Mouse (Mus musculus) kidney, embryonic 14.5 days (tissue): ENCODE measurements around the gene Tcea2. TPM values are rescaled to one million over a fixed set of nuclear protein-coding genes. Genes with fewer than 3 reads are reported as not detected.
A peak's percentile ranks its signal among the peaks of the same experiment; 100 is the strongest.

Experiments used
- ATAC-seq: fragments of 200-750 bp; cut with Nextera tagmentation; 2 replicates; pipeline ENCODE4 v1.8.0; 2017; ENCODE audit warnings: moderate number of reproducible peaks, mild to moderate bottlenecking, moderate TSS enrichment, moderate library complexity; ENCODE audit not compliant: low FRiP score, low TSS enrichment
- H3K27ac ChIP-seq: fragments of 300-500 bp; sonication (generic); 2 replicates; pipeline ENCODE4 v1.5.1; 2014; ENCODE audit warnings: low read depth, mild to moderate bottlenecking, low read length, moderate library complexity, mixed read lengths
- H3K27me3 ChIP-seq: fragments of 300-500 bp; sonication (generic); 2 replicates; pipeline ENCODE4 v1.6.1; 2014; ENCODE audit warnings: mild to moderate bottlenecking, low read length; ENCODE audit not compliant: control insufficient read depth, insufficient read depth
- H3K36me3 ChIP-seq: fragments of 300-500 bp; sonication (generic); 2 replicates; pipeline ENCODE4 v1.6.1; 2014; ENCODE audit warnings: low read length, mixed read lengths; ENCODE audit not compliant: control insufficient read depth, insufficient read depth
- H3K4me1 ChIP-seq: fragments of 300-500 bp; sonication (generic); 2 replicates; pipeline ENCODE4 v1.6.1; 2014; ENCODE audit warnings: low read length, mixed read lengths; ENCODE audit not compliant: control insufficient read depth, insufficient read depth
- H3K4me2 ChIP-seq: fragments of 300-500 bp; sonication (generic); replicated peaks from 2 replicates; pipeline ENCODE4 v1.6.1; 2014; ENCODE audit warnings: low read depth, mild to moderate bottlenecking, low read length
- H3K4me3 ChIP-seq: fragments of 300-500 bp; sonication (generic); 2 replicates; pipeline ENCODE4 v1.5.1; 2014; ENCODE audit warnings: mild to moderate bottlenecking, low read length
- H3K9ac ChIP-seq: fragments of 300-500 bp; sonication (generic); 2 replicates; pipeline ENCODE4 v1.6.1; 2014; ENCODE audit warnings: low read depth, mild to moderate bottlenecking, low read length, moderate library complexity
- H3K9me3 ChIP-seq: fragments of 300-500 bp; sonication (generic); 2 replicates; pipeline ENCODE4 v1.6.1; 2016; ENCODE audit warnings: low read length; ENCODE audit not compliant: control insufficient read depth
- WGBS: fragments of 180-500 bp; shearing (Covaris S2); extraction: QIAGEN DNeasy Blood & Tissue Kit; methylation state at CpG from one replicate; pipeline ENCODE4 v1.1.7; 2014; 5-methylcytosine and 5-hydroxymethylcytosine counted together
- polyA plus RNA-seq: library from polyadenylated mRNA; unstranded; fragments of >200 nt; fragmentation: Nextera tagmentation; extraction: Ambion mirVana; gene quantifications from 2 replicates; pipeline ENCODE4 v1.2.1, GENCODE M21; 2014

Tcea2 gene
- polyA plus RNA-seq, 1 experiment from 2014 or later = 24.8 TPM

GRCm38 (mm10) chr2:181691571-181691970 is 11.5 kb downstream of the Tcea2 start:
- H3K4me3 ChIP-seq = no peak overlapping the region
- no peaks in the 10 kb centered on the region for H3K9me3 ChIP-seq
- H3K27ac ChIP-seq = no peak overlapping the region
- H3K27me3 ChIP-seq = no peaks in the 10 kb centered on the region
- WGBS = 90% methylated on average over 4 of the region's 4 CpGs
- peaks cover 32% of the 10 kb centered on the region for H3K36me3 ChIP-seq
- no peak overlapping the region for H3K9ac ChIP-seq
- no peak overlapping the region for H3K4me2 ChIP-seq
- H3K4me1 ChIP-seq = 0 out of 2 replicates have a peak, but pooled peaks cover 6% of the 10 kb centered on the region
- no peak for ATAC-seq

- Histone ChIP-seq H3K9me3 (no peaks in the 10 kb centered on the region), H3K4me1 (0 out of 2 replicates have a peak, but pooled peaks cover 6% of the 10 kb centered on the region), H3K27me3 (no peaks in the 10 kb centered on the region), H3K4me2 (peak overlapping the region; percentile 66), H3K36me3 (peaks cover 25% of the 10 kb centered on the region), H3K4me3 (peak overlapping the region; percentile 71; the same call in 1 of the 2 replicates), H3K27ac (no peak overlapping the region), H3K9ac (no peak overlapping the region)
- WGBS = 87% methylated on average over 3 of the region's 3 CpGs
- ATAC-seq = no peak
Measured at GRCm38 (mm10) chr2:181692304-181692703, 12.2 kb downstream of the Tcea2 start.

- H3K27me3 ChIP-seq = no peaks in the 10 kb centered on the region
- H3K36me3 ChIP-seq = peaks cover 15% of the 10 kb centered on the region
- peak; percentile 90 for ATAC-seq
- H3K9me3 ChIP-seq = no peaks in the 10 kb centered on the region
- H3K4me3 ChIP-seq = peak within 1 kb of the TSS; percentile 71
- peak within 1 kb of the TSS; percentile 66 for H3K4me2 ChIP-seq
- peak within 1 kb of the TSS; percentile 80 for H3K9ac ChIP-seq
- H3K4me1 ChIP-seq = 0 out of 2 replicates have a peak, but pooled peaks cover 6% of the 10 kb centered on the region
- under 1% methylated on average over 74 of the region's 75 CpGs for WGBS
- peak within 1 kb of the TSS; percentile 55 for H3K27ac ChIP-seq
Measured at GRCm38 (mm10) chr2:181693339-181694280, 13.5 kb downstream of the Tcea2 start, which contains the start of gene Rgs19. Rgs19 (minus strand) TSS chr2:181693977.

GRCm38 (mm10) chr2:181694581-181694980 is 14.5 kb downstream of the Tcea2 start:
- H3K4me3 ChIP-seq = no peak overlapping the region; the same call in 1 of the 2 replicates
- WGBS = 87% methylated on average over 3 of the region's 3 CpGs
- H3K36me3 ChIP-seq = peaks cover 5% of the 10 kb centered on the region; the same call in 1 of the 2 replicates
- no peaks in the 10 kb centered on the region for H3K27me3 ChIP-seq
- ATAC-seq = no peak
- peak overlapping the region; percentile 66 for H3K4me2 ChIP-seq
- no peak overlapping the region for H3K9ac ChIP-seq
- no peak overlapping the region for H3K27ac ChIP-seq
- 0 out of 2 replicates have a peak, but pooled peaks cover 6% of the 10 kb centered on the region for H3K4me1 ChIP-seq
- H3K9me3 ChIP-seq = no peaks in the 10 kb centered on the region

GRCm38 (mm10) chr2:181695776-181696175 is 15.7 kb downstream of the Tcea2 start:
- no peak overlapping the region for H3K4me2 ChIP-seq
- ATAC-seq = no peak
- 0 out of 2 replicates have a peak, but pooled peaks cover 6% of the 10 kb centered on the region for H3K4me1 ChIP-seq
- H3K27me3 ChIP-seq = no peaks in the 10 kb centered on the region
- H3K36me3 ChIP-seq = 0 out of 2 replicates have a peak, but pooled peaks cover 4% of the 10 kb centered on the region
- no peak overlapping the region for H3K27ac ChIP-seq
- 71% methylated on average over 1 of the region's 1 CpGs for WGBS
- H3K9me3 ChIP-seq = no peaks in the 10 kb centered on the region
- H3K9ac ChIP-seq = no peak overlapping the region
- H3K4me3 ChIP-seq = no peak overlapping the region

GRCm38 (mm10) chr2:181696801-181697420 is 16.8 kb downstream of the Tcea2 start:
- H3K27ac ChIP-seq = no peak overlapping the region
- H3K4me3 ChIP-seq = no peak overlapping the region
- no peaks in the 10 kb centered on the region for H3K36me3 ChIP-seq
- no peaks in the 10 kb centered on the region for H3K27me3 ChIP-seq
- no peak for ATAC-seq
- 74% methylated on average over 33 of the region's 33 CpGs for WGBS
- no peaks in the 10 kb centered on the region for H3K9me3 ChIP-seq
- no peak overlapping the region for H3K4me2 ChIP-seq
- H3K9ac ChIP-seq = no peak overlapping the region
- 0 out of 2 replicates have a peak, but pooled peaks cover 6% of the 10 kb centered on the region for H3K4me1 ChIP-seq

- Histone ChIP-seq H3K4me1 (no peaks in the 10 kb centered on the region), H3K27me3 (no peaks in the 10 kb centered on the region), H3K27ac (no peak within 1 kb of the TSS), H3K4me3 (no peak within 1 kb of the TSS), H3K9me3 (no peaks in the 10 kb centered on the region), H3K9ac (no peak within 1 kb of the TSS), H3K36me3 (no peaks in the 10 kb centered on the region), H3K4me2 (no peak within 1 kb of the TSS)
- no peak for ATAC-seq
- 50% methylated on average over 5 of the region's 5 CpGs for WGBS
Measured at GRCm38 (mm10) chr2:181698241-181698640, 18.1 kb downstream of the Tcea2 start, which contains the start of gene Lkaaear1. Lkaaear1 (minus strand) TSS chr2:181698442.

GRCm38 (mm10) chr2:181706668-181707067 is 26.6 kb downstream of the Tcea2 start:
- no peaks in the 10 kb centered on the region for H3K4me1 ChIP-seq
- H3K27ac ChIP-seq = no peak overlapping the region
- no peak for ATAC-seq
- 32% methylated on average over 4 of the region's 4 CpGs for WGBS
- H3K27me3 ChIP-seq = no peaks in the 10 kb centered on the region
- H3K9me3 ChIP-seq = no peaks in the 10 kb centered on the region
- H3K9ac ChIP-seq = no peak overlapping the region
- H3K4me3 ChIP-seq = no peak overlapping the region
- no peaks in the 10 kb centered on the region for H3K36me3 ChIP-seq
- H3K4me2 ChIP-seq = no peak overlapping the region
